Mouse (Mus musculus) bone marrow, adult 2 months (tissue): ENCODE results near the gene Odf3b.

Source experiments
- CTCF ChIP-seq: fragments of 200-500 bp; IDR thresholded peaks from 2 replicates; pipeline ENCODE4 v1.5.1; 2011; ENCODE audit warnings: low read length, control low read depth; ENCODE audit not compliant: control insufficient read depth, insufficient read depth
- POLR2A ChIP-seq: fragments of 200-500 bp; IDR thresholded peaks from 2 replicates; pipeline ENCODE4 v1.6.1; 2011; ENCODE audit warnings: low read depth, mild to moderate bottlenecking, control low read depth, low read length, borderline replicate concordance; ENCODE audit not compliant: control insufficient read depth

DNA sequence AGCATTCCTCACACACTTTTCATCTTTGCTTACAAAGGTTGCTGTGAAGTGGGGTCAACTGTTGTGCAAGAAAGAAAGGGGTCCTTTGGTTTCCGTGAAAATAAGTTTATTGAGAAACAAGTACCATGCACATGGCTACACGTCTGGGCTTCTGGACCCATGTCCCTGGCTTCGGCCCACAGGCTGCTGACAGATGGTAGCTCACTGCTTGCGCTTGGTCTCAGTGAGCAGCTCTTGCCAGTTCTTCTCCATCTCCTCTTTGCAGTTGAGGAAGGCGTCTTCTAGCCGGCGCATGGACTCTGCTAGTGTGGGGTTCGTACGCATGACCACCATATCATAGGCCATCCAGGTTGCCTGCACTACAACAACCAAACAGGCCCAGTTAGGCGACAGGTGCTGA is 11.0 kb upstream of the Odf3b start:
- no peak for TF ChIP-seq CTCF
- no peak for TF ChIP-seq POLR2A
